Mouse (Mus musculus) macrophage (primary cell): ENCODE results near the gene Tspan15. TPM values are rescaled to one million over a fixed set of nuclear protein-coding genes. Genes with fewer than 3 reads are reported as not detected.

Source experiments
- H3K27ac ChIP-seq: fragments of 350-480 bp; formaldehyde crosslinking; 2 replicates; pipeline ENCODE4 v1.9.0; 2021
- H3K36me3 ChIP-seq: fragments of 350-480 bp; formaldehyde crosslinking; 2 replicates; pipeline ENCODE4 v1.9.0; 2021; ENCODE audit errors: inconsistent target
- H3K4me3 ChIP-seq: fragments of 350-480 bp; formaldehyde crosslinking; 2 replicates; pipeline ENCODE4 v1.9.0; 2021; ENCODE audit errors: inconsistent target
- H3K79me2 ChIP-seq: fragments of 350-480 bp; formaldehyde crosslinking; 2 replicates; pipeline ENCODE4 v1.9.0; 2021; ENCODE audit errors: inconsistent target
- WGBS: methylation state at CpG from one replicate; pipeline ENCODE4 v1.1.7; 2026; ENCODE audit warnings: inconsistent platforms; ENCODE audit not compliant: missing documents; 5-methylcytosine and 5-hydroxymethylcytosine counted together
- polyA plus RNA-seq: library from polyadenylated mRNA; stranded (reverse); fragments of 250-400 nt; gene quantifications from 3 replicates; pipeline ENCODE4 v1.2.4, GENCODE M21; 2018; ENCODE audit warnings: inconsistent platforms
- total RNA-seq, 78 experiments: library from RNA; depleted of rRNA; stranded (reverse); fragments of 250-400 nt; gene quantifications; 1 replicate in 9 of 78; 2 replicates in 24 of 78; 3 replicates in 43 of 78; 4 replicates in 2 of 78; pipeline ENCODE4 v1.2.4; 2018; ENCODE audit warnings: inconsistent platforms in 56 of 78

The Tspan15 gene
- under 1 TPM in 2 of 26 experiments, not detected in 24; 0.25 to 0.82 TPM for total RNA-seq (2018; cell fraction: chromatin; rRNA removed)
- total RNA-seq (2018; cell fraction: cytosol; rRNA removed): not detected
- total RNA-seq (2018; cell fraction: nucleus; rRNA removed): not detected
- polyA plus RNA-seq: not detected in 3 replicates

DNA sequence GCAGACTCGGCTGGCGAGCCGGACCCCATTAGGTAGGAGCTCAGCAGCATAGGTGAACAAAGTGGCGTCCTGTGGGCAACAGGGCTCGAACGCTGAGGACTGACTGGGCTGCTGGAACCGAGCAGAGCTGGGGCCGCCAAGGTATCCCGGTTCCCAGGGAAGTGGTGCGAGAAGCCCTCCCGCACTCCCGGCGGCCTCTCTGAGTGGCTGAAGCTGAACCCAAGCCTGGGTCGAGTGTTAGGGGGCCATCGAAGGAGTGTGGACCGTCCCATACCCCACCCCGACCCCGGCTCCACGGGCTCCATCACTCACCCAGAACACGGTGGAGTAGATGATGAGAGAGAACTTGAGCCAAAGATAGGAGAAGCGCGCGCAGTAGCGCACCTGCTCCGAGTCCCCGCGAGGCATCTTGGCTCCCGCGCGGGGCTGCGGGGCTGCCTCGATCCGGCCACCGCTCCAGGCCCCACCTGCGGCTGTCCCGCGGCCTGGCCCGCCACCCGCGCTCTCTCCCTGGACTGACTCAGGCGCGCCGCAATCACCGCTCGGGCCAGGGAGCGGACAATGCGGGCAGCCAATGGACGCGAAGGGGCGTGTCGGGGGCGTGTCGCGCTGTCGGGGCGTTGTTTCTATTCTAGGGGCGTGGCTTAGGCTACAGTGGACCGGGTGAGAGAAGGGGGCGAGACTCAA, at the start of gene Tspan15:
Tspan15 (minus strand) TSS at position 544 of the 687 bp plus-strand sequence.
- H3K79me2 ChIP-seq: no peaks in the 10 kb centered on the region
- no peaks in the 10 kb centered on the region for H3K36me3 ChIP-seq
- no peak within 1 kb of the TSS for H3K4me3 ChIP-seq
- WGBS: 2% methylated on average over 57 of the region's 59 CpGs
- no peak within 1 kb of the TSS for H3K27ac ChIP-seq

DNA sequence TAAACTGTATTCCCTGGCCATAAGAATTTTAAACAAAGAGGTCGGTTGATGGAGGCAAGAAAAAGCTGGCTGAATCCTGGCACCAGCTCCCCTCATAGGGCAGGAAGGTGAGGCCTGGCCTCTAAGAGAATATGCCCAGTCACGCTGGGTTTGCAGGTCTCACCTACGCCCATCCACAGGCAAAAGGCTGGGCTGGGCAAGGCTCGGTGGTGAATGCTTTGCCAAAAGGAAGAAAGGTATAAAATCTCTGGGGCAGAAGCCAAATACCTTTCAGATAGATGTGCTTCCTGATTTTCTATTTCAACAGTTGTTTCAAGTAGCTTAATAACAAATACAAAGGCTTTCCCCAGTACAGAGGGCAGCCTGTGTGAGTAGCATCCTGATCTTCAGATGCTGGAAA, 48.6 kb upstream of the Tspan15 start:
- WGBS: 92% methylated on average over 4 of the region's 4 CpGs
- H3K27ac ChIP-seq: no peak overlapping the region
- H3K4me3 ChIP-seq: no peak overlapping the region
- H3K36me3 ChIP-seq: peaks cover 49% of the 10 kb centered on the region
- H3K79me2 ChIP-seq: no peaks in the 10 kb centered on the region

DNA sequence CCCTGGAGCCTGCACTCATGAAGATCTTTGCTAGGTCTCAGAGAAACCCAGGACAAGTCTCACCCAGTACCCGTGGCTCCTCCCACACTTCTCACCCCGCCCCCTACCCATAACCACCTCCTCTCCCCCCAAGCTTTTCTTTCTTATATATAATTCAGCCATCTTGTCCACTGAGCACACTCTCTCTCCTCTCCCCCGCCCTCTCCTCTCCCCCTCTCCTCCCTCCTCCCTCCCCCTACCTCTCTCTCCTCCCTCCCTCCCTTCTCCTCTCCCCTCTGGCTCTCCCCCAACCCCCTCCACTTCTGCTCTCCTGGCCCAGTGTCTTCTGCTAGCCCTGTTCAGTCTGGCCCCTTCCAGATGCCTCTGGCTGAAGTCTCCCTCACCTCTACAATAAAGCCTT, 48.0 kb upstream of the Tspan15 start:
- Histone ChIP-seq H3K4me3 (no peak overlapping the region), H3K36me3 (peaks cover 51% of the 10 kb centered on the region), H3K27ac (no peak overlapping the region), H3K79me2 (no peaks in the 10 kb centered on the region)
- WGBS: 95% methylated on average over 2 of the region's 3 CpGs

DNA sequence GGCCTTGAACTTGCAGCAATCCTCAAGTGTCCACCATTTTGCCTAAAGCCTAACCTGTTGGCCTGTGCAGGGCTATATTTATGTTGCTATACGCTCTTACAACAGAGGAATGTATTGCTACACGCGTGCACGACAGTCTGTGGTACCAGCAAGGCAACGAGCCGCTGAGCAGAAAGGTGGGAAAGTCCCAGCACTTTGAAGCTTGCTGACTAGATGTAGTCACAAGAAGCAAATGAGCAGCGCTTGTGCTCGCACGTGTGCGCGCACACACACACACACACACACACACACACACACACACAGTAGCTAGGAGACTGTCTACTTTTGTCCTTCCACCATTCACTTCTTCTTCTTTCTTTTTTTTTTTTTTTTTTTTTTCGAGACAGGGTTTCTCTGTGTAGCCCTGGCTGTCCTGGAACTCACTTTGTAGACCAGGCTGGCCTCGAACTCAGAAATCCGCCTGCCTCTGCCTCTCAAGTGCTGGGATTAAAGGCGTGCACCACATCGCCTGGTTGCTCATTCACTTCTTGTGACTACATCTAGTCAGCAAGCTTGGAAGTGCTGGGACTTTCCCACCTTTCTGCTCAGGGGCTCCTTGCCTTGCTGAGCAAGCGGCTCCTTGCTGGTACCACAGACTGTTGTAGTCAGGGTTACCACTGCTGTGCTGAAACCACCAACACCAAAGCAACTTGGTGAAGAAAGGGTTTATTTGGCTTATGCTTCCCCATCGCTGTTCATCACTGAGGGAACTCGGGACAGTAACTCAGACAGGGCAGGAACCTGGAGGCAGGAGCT, 46.6 kb upstream of the Tspan15 start:
- H3K79me2 ChIP-seq: no peaks in the 10 kb centered on the region
- no peak overlapping the region for H3K27ac ChIP-seq
- no peak overlapping the region for H3K4me3 ChIP-seq
- peaks cover 50% of the 10 kb centered on the region for H3K36me3 ChIP-seq
- 93% methylated on average over 10 of the region's 19 CpGs for WGBS

DNA sequence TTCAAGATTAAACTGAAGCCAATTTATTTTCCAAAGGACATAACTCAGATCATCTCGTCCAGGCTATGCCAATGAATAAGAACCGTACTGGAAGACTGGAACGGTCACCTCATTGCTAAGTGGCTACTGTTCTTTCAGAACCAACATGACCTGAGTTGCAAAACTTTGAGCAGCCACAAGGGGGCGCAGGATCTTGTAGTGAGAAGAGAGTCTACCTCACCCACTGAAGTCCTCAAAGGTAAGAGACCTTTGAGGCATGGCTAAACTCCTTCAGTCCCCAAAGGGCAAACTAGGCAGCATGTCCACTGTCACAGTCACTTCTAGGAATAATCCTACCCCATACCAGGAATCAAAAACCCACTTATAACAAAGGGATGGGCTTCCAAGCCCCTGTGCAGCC, 44.2 kb upstream of the Tspan15 start:
- H3K27ac ChIP-seq: no peak overlapping the region
- no peak overlapping the region for H3K4me3 ChIP-seq
- H3K36me3 ChIP-seq: peaks cover 46% of the 10 kb centered on the region
- WGBS: 31% methylated on average over 4 of the region's 4 CpGs
- H3K79me2 ChIP-seq: no peaks in the 10 kb centered on the region

DNA sequence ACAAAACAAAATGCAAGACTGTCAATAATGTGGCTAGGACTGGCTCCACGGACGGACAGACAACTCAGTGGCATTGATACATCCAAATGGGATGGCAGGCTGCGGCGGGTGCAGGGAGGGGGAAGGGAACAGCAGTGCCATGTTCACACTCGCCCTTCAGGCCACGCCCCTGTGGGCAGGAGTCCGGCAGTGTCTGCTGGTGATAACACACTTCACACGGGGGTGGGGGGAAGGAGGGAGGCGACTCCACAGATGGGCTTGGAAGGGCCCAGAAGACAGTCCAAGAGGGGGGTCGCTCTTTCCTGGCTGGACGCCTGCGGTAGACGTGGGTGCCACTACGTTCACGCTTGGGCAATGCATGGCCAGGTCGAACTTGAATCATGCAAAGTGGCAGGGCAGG, 38.2 kb upstream of the Tspan15 start:
- 94% methylated on average over 16 of the region's 16 CpGs for WGBS
- peaks cover 44% of the 10 kb centered on the region for H3K36me3 ChIP-seq
- no peak overlapping the region for H3K27ac ChIP-seq
- H3K4me3 ChIP-seq: no peak overlapping the region
- no peaks in the 10 kb centered on the region for H3K79me2 ChIP-seq

DNA sequence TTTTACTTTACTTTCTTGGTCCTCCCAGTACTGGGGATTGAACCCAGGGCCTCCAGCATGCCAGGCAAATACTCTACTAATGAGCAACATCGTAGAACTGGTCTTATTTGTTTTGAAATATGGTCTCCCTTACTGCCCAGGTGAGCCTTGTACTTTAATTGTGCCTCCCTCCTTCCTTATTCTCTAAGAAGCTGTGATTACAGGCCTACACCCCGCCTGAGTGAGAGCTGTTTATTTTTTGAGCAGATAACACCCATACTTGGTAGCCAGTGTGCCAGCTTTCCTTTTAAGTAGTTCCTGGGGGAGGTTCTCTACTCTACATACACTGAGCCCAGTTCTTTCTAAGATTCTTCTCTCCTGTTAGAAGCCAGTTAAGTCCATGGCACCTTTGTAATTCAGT, 33.2 kb upstream of the Tspan15 start:
- WGBS: 85% methylated on average over 2 of the region's 2 CpGs
- Histone ChIP-seq H3K27ac (no peak overlapping the region), H3K79me2 (no peaks in the 10 kb centered on the region), H3K4me3 (no peak overlapping the region), H3K36me3 (peaks cover 4% of the 10 kb centered on the region; the same call in 1 of the 2 replicates)

DNA sequence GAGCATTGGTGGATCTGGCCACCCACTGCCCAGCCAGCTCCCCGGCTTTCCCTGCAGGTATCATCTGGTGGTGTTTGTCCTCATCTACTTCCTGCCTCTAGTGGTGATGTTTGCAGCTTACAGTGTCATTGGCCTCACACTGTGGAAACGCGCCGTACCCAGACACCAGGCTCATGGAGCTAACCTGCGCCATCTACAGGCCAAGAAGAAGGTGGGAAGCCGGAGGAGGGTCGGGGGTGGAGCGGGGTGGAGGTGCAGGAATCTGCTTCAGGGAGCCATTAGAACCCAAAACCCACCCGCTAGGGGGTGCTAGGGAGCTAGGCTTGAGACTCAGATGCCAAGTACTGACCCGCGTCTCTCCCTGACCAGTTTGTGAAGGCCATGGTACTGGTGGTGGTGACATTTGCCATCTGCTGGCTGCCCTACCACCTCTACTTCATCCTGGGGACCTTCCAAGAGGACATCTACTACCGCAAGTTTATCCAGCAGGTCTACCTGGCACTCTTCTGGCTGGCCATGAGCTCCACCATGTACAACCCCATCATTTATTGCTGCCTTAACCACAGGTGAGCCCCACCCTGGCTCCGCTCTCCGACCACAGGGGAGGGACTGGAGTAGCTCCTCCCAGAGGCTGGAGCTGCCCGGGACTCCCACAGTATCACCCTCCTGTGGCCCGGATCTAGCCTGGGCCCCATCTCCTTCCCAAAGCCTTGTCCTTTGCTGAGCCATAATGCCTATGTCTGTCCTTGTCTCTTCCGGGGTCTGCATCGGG, 30.2 kb upstream of the Tspan15 start:
- Histone ChIP-seq H3K4me3 (no peak overlapping the region), H3K27ac (no peak overlapping the region), H3K36me3 (no peaks in the 10 kb centered on the region), H3K79me2 (no peaks in the 10 kb centered on the region)
- 22% methylated on average over 18 of the region's 18 CpGs for WGBS

DNA sequence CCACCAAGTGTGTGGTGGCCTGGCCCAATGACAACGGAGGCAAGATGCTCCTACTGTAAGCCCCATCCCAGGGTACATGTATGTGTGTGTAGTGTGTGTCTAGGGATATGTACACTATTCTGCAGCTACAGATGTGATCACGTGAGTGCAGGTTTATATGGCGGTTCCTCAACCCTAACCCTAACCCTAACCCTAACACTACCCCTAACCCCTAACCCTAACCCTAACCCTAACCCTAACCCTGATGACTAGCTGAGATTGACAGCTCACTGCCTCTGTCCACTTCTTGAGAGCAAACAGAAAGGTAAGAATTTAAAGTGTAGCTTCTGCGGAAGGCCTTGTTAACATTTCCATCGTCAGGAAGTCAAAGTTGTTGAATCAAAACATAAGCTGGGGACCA, 27.2 kb upstream of the Tspan15 start:
- no peaks in the 10 kb centered on the region for H3K79me2 ChIP-seq
- WGBS: 89% methylated on average over 5 of the region's 5 CpGs
- H3K4me3 ChIP-seq: no peak overlapping the region

DNA sequence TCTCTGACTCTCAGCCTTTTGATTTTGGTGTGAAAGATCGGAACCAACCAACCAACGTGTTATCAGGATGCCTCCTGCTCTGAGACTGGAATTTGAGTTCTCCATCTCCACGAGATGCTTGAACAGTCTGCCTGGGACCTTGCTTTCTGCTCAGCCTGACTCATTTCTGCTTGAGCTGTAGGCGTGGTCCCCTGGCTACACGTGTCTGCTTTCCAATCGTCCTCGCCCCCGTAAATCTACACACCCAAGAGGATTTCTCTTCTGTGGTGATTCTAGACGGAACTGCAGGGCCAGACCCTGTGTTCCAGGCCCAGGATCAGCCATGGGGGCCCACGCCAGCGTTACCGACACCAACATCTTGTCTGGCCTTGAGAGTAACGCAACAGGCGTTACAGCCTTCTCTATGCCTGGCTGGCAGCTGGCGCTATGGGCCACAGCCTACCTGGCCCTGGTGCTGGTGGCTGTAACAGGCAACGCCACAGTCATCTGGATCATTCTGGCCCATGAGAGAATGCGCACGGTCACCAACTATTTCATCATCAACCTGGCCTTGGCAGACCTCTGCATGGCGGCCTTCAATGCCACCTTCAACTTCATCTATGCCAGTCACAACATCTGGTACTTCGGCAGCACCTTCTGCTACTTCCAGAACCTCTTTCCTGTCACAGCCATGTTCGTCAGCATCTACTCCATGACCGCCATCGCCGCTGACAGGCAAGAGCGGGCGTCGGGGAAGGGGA, 21.6 kb upstream of the Tspan15 start:
- H3K36me3 ChIP-seq: no peaks in the 10 kb centered on the region
- no peak overlapping the region for H3K4me3 ChIP-seq
- WGBS: 94% methylated on average over 27 of the region's 27 CpGs
- H3K79me2 ChIP-seq: no peaks in the 10 kb centered on the region
- H3K27ac ChIP-seq: no peak overlapping the region

More for the DNA sequence above, 27.2 kb upstream of the Tspan15 start:
- Histone ChIP-seq H3K27ac (no peak overlapping the region), H3K36me3 (no peaks in the 10 kb centered on the region)

DNA sequence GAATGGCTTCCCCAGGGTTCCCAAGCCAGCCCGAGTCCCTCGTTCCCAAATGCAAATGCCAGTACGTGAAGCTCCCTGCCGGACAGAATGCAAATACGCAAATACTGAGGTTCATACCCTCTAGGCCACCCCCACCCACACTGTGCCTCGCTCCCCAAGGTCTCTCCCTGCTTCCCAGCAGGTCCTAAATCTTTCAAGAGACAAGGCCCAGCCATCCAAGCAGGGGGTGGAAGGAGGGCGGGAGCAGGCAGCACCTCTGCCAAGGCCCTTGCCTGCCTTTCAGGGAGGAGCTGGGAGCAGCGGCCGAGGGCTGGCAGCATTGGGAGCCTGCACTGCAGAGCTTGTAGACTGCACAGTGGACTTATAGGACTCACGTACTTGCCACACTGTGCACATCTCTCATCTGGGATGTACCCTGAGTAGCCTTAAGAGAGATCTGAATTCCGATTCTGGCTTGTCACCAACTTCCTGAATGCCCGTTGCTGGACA, 21.0 kb upstream of the Tspan15 start, which contains the start of gene Tacr2:
Tacr2 (plus strand) TSS at position 439 of the 489 bp plus-strand sequence.
- 93% methylated on average over 12 of the region's 12 CpGs for WGBS

DNA sequence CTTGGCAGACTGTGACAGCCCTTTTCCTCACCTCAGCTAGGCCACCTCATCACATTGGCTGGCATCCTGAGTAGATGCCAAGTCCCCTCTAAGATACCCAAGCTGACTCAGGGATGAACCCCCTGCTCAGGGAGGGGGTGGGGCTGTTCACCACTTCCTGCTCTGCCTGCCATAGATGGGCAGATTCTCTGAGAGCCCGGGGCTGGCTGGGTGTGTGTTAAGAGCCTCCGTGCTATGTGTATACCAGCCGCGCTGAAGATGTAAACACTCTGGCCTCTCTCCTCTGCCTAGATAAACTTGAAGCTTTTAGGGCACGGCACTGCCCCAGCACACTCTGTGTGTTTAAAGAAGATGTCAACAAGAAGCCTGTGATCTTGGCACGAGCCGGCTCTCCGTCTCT, 16.8 kb upstream of the Tspan15 start:
- H3K4me3 ChIP-seq: no peak overlapping the region
- WGBS: 33% methylated on average over 8 of the region's 8 CpGs
- H3K36me3 ChIP-seq: no peaks in the 10 kb centered on the region
- H3K79me2 ChIP-seq: no peaks in the 10 kb centered on the region
- H3K27ac ChIP-seq: no peak overlapping the region

More for the DNA sequence above, 21.0 kb upstream of the Tspan15 start, which contains the start of gene Tacr2:
- Histone ChIP-seq H3K4me3 (no peak within 1 kb of the TSS), H3K79me2 (no peaks in the 10 kb centered on the region), H3K27ac (no peak within 1 kb of the TSS), H3K36me3 (no peaks in the 10 kb centered on the region)

DNA sequence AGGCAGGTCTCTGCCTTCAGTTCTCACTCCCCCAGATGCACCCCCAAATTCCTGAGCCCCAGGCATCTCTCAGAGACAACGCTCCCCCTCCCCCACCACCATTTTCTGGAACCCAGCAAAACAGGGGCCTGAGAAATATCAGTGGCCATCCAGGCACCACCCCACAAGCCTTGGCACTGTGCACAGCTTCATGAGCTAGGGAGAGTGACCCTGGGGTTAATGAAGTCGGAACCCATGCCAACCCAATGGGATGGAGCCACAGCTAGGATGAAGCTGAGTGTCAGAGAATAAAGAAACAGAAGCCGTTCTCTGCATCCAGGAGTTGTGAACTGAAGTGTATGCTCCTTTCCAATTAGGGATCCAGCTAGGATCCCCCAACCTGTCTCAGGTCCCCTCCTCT, 16.1 kb upstream of the Tspan15 start:
- Histone ChIP-seq H3K4me3 (no peak overlapping the region), H3K27ac (no peak overlapping the region), H3K36me3 (no peaks in the 10 kb centered on the region), H3K79me2 (no peaks in the 10 kb centered on the region)
- WGBS: 88% methylated on average over 3 of the region's 3 CpGs

DNA sequence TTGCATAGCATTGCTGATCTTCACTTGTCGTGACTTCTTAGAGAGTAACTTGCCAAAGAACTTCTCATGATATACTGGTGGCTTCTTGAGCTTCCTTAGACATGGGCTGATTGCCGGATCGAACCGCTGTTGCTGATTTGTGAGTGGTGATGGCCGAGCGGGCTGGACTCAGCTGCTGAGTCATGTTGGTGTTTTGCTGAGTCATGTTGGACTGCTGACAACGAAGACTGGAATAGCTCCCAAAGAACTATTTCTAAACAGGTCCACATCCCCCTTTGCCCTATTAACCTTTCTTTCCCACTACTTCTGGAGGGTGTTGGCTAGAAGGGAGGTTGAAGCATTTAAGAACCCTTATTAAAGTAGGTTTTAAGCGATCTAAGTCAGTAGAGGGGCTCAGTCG, 13.0 kb upstream of the Tspan15 start:
- WGBS: 86% methylated on average over 9 of the region's 9 CpGs
- Histone ChIP-seq H3K4me3 (no peak overlapping the region), H3K79me2 (no peaks in the 10 kb centered on the region), H3K27ac (no peak overlapping the region), H3K36me3 (no peaks in the 10 kb centered on the region)
